Mouse (Mus musculus) stomach, postnatal 0 days (tissue): Measurements from ENCODE around the gene Slc39a9.

Source experiments
- CTCF ChIP-seq: IDR thresholded peaks from 2 replicates; pipeline ENCODE4 v1.5.1; 2016; ENCODE audit warnings: antibody characterized with exemption, low read depth, mild to moderate bottlenecking, moderate library complexity
- EP300 ChIP-seq: optimal IDR thresholded peaks from 2 replicates; pipeline ENCODE3; 2016; ENCODE audit warnings: antibody characterized with exemption

- TF ChIP-seq CTCF (no peak), EP300 (no peak)
These were observed 48.1 kb upstream of the Slc39a9 start for GRCm38 (mm10) chr12:80595566-80595965.
